Mouse (Mus musculus) gastrocnemius, adult 2 months (tissue): ENCODE measurements at regions not wholly inside any gene's neighbourhood (a gene's known extent, or its start where the extent isn't known, plus 50 kb on each side); places are given as distances from the start of the nearest gene placed in this dataset.
"Not testable (repeated sequence)": the region's sequence is repeated elsewhere in the genome, so short reads cannot be mapped to it uniquely, and the experiment has no call there.

Experiments
- DNase-seq: peaks from one replicate; pipeline ENCODE4 v3.0.0; 2022
- H3K27ac ChIP-seq: fragments of 200-600 bp; 2 replicates; pipeline ENCODE4 v1.8.1; 2022; ENCODE audit warnings: mild to moderate bottlenecking
- H3K4me3 ChIP-seq: fragments of 200-600 bp; 2 replicates; pipeline ENCODE4 v1.8.1; 2022; ENCODE audit warnings: mild to moderate bottlenecking, moderate library complexity
- CTCF ChIP-seq: fragments of 200-600 bp; IDR thresholded peaks from 2 replicates; pipeline ENCODE4 v1.8.1; 2022; ENCODE audit warnings: antibody characterized with exemption, mild to moderate bottlenecking, moderate library complexity
- intact Hi-C: fragments of 180-260 bp; cut with DNase I; formaldehyde crosslinking; loops from one replicate; pipeline ENCODE4 v1.15.1; 2025

GRCm38 (mm10) chr12:9655794-9656193, 85.9 kb downstream of the Osr1 start:
- TF ChIP-seq CTCF = no peak
- DNase-seq = no peak
- no peak overlapping the region for H3K4me3 ChIP-seq
- H3K27ac ChIP-seq = no peak overlapping the region
- intact Hi-C loops = no loop called here

GRCm38 (mm10) chr12:9656324-9656723, 86.4 kb downstream of the Osr1 start:
- intact Hi-C loops = no loop called here
- no peak for TF ChIP-seq CTCF
- H3K27ac ChIP-seq = no peak overlapping the region
- no peak overlapping the region for H3K4me3 ChIP-seq
- DNase-seq = no peak

GRCm38 (mm10) chr12:9657199-9657766, 87.4 kb downstream of the Osr1 start:
- DNase-seq = no peak
- intact Hi-C loops = no loop called here
- Histone ChIP-seq H3K4me3 (no peak overlapping the region), H3K27ac (no peak overlapping the region)
- no peak for TF ChIP-seq CTCF

GRCm38 (mm10) chr12:9657793-9658192, 87.9 kb downstream of the Osr1 start:
- no peak for DNase-seq
- no peak overlapping the region for H3K27ac ChIP-seq
- no peak overlapping the region for H3K4me3 ChIP-seq
- no peak for TF ChIP-seq CTCF
- intact Hi-C loops = no loop called here

GRCm38 (mm10) chr12:9660299-9660698, 90.4 kb downstream of the Osr1 start:
- DNase-seq = no peak
- H3K4me3 ChIP-seq = no peak overlapping the region
- no peak for TF ChIP-seq CTCF
- H3K27ac ChIP-seq = no peak overlapping the region
- intact Hi-C loops = no loop called here

- intact Hi-C loops = no loop called here
- no peak for DNase-seq
- TF ChIP-seq CTCF = no peak
- Histone ChIP-seq H3K27ac (no peak overlapping the region), H3K4me3 (no peak overlapping the region)
Observed at GRCm38 (mm10) chr12:9688776-9689175, 118.9 kb downstream of the Osr1 start.

- no peak for DNase-seq
- H3K27ac ChIP-seq = no peak overlapping the region
- TF ChIP-seq CTCF = no peak
- intact Hi-C loops = no loop called here
- no peak overlapping the region for H3K4me3 ChIP-seq
Observed at GRCm38 (mm10) chr12:9689541-9689940, 119.6 kb downstream of the Osr1 start.

GRCm38 (mm10) chr12:9732921-9733320, 163.0 kb downstream of the Osr1 start:
- no peak for DNase-seq
- Histone ChIP-seq H3K27ac (no peak overlapping the region), H3K4me3 (no peak overlapping the region)
- no peak for TF ChIP-seq CTCF
- intact Hi-C loops = no loop called here

- TF ChIP-seq CTCF = no peak
- H3K27ac ChIP-seq = no peak overlapping the region
- H3K4me3 ChIP-seq = no peak overlapping the region
- intact Hi-C loops = no loop called here
- DNase-seq = no peak
Observed at GRCm38 (mm10) chr12:9744709-9745395, 174.9 kb downstream of the Osr1 start.

- intact Hi-C loops = no loop called here
- Histone ChIP-seq H3K4me3 (no peak overlapping the region), H3K27ac (no peak overlapping the region)
- no peak for TF ChIP-seq CTCF
- no peak for DNase-seq
Observed at GRCm38 (mm10) chr12:9751261-9752078, 181.6 kb downstream of the Osr1 start.

GRCm38 (mm10) chr12:9752079-9752450, 182.1 kb downstream of the Osr1 start:
- no peak for TF ChIP-seq CTCF
- Histone ChIP-seq H3K4me3 (no peak overlapping the region), H3K27ac (no peak overlapping the region)
- DNase-seq = no peak
- intact Hi-C loops = no loop called here

- intact Hi-C loops = no loop called here
- no peak for DNase-seq
- Histone ChIP-seq H3K4me3 (no peak overlapping the region), H3K27ac (no peak overlapping the region)
- no peak for TF ChIP-seq CTCF
Observed at GRCm38 (mm10) chr12:9756411-9756810, 186.5 kb downstream of the Osr1 start.

- Histone ChIP-seq H3K27ac (no peak overlapping the region), H3K4me3 (no peak overlapping the region)
- intact Hi-C loops = no loop called here
- no peak for DNase-seq
- no peak for TF ChIP-seq CTCF
Observed at GRCm38 (mm10) chr12:9760818-9761217, 190.9 kb downstream of the Osr1 start.

- DNase-seq, H3K27ac ChIP-seq, intact Hi-C loops, H3K4me3 ChIP-seq: not testable (repeated sequence)
Observed at GRCm38 (mm10) chr12:9762291-9762811, 192.4 kb downstream of the Osr1 start.
